Mouse (Mus musculus): ENCODE measurements around the gene Dkkl1.

- TF ChIP-seq CTCF (conservative IDR thresholded peaks at IDR 0.05; ENCODE audit: low read length) (no peak), POU5F1 (IDR thresholded peaks at IDR 0.05; ENCODE audit: borderline replicate concordance, low read length) (no peak)
Observed at GRCm38 (mm10) chr7:45162551-45162950, 49.4 kb downstream of the Dkkl1 start.
